Mouse (Mus musculus): ENCODE data around the gene Lgals2. TPM values are rescaled to one million over a fixed set of nuclear protein-coding genes. Genes with fewer than 3 reads are reported as not detected.

The Lgals2 gene
- total and polyA plus RNA-seq, 2 experiments from 2014 or later = not detected

DNA sequence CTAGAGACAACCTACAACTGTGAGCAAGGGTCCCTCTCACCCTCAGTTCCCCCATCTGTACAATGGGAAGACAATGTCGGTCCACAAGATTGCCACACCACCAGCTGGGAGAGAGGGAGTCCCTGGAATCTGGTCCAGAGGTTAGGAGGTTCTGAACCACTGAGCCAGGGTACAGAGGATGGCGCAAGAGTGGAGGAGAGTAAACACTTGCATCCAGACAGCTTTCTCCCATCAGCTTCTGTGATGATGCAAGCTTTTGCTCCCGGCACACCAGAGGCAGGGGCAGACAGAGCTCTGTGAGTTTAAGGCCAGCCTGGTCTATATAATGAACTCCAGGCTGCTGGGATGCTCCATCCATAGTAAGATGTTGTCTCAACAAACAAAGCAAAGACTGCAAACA, 15.1 kb downstream of the Lgals2 start:
- no peak overlapping the region for H3K4me2 ChIP-seq (ENCODE audit: low read depth)
- no peak for TF ChIP-seq CTCF (IDR thresholded peaks at IDR 0.05; ENCODE audit: low read depth)
- ATAC-seq (no peak), DNase-seq (no peak)
- 40% methylated on average over 3 of the region's 3 CpGs for WGBS
- no peak overlapping the region for H3K27ac ChIP-seq (ENCODE audit: low read depth, low read length)
- no peaks in the 10 kb centered on the region for H3K36me3 ChIP-seq (ENCODE audit: insufficient read depth)
- H3K9me3 ChIP-seq (ENCODE audit: low read length) = no peaks in the 10 kb centered on the region
- H3K4me3 ChIP-seq (ENCODE audit: low read depth, low read length) = no peak overlapping the region
- no peak overlapping the region for H3K9ac ChIP-seq
- peaks cover 11% of the 10 kb centered on the region; the same call in 1 of the 2 replicates for H3K4me1 ChIP-seq (ENCODE audit: insufficient read depth)
- H3K27me3 ChIP-seq (ENCODE audit: insufficient read depth, low read length) = peaks cover 13% of the 10 kb centered on the region

DNA sequence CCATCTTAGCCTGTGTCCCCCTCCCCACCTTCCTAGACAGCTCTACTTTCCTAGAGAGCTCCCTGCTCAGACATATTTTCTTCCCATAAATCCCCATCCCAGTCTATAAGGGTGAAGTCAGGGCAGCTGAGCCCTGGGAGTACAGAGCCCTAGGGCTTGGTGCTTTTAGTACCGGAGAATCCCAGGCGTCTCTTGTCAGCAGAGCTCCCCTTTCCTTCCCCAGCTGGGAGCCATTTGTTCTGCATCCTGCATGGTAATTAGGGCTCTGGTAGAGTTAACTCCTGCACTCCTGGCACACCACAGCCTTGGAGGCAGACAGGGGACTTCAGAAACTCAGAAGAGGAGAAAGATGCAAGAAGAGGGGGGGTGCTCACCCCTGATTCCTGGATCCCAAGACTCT, 15.6 kb downstream of the Lgals2 start:
- no peaks in the 10 kb centered on the region for H3K36me3 ChIP-seq (ENCODE audit: insufficient read depth)
- 2% methylated on average over 2 of the region's 2 CpGs for WGBS
- ATAC-seq = peak; percentile 61

GRCm38 (mm10) chr15:78836086-78836621, 19.2 kb downstream of the Lgals2 start:
- no peak for DNase-seq
- Histone ChIP-seq H3K9me3 (ENCODE audit: low read length) (no peaks in the 10 kb centered on the region), H3K36me3 (ENCODE audit: insufficient read depth) (no peaks in the 10 kb centered on the region), H3K4me1 (ENCODE audit: insufficient read depth) (peaks cover 8% of the 10 kb centered on the region; the same call in 1 of the 2 replicates), H3K9ac (no peak overlapping the region), H3K4me3 (ENCODE audit: low read depth, low read length) (no peak overlapping the region), H3K27ac (ENCODE audit: low read depth, low read length) (0 out of 2 replicates have a peak overlapping the region, but pooled peaks have one; percentile 15), H3K4me2 (ENCODE audit: low read depth) (no peak overlapping the region), H3K27me3 (ENCODE audit: insufficient read depth, low read length) (no peaks in the 10 kb centered on the region)
- WGBS = 54% methylated on average over 8 of the region's 8 CpGs
- ATAC-seq = no peak
- TF ChIP-seq CTCF (IDR thresholded peaks at IDR 0.05; ENCODE audit: low read depth) = no peak

More for the DNA sequence above, 15.6 kb downstream of the Lgals2 start:
- Histone ChIP-seq H3K9ac (no peak overlapping the region), H3K9me3 (ENCODE audit: low read length) (no peaks in the 10 kb centered on the region), H3K4me3 (ENCODE audit: low read depth, low read length) (no peak overlapping the region), H3K27ac (ENCODE audit: low read depth, low read length) (0 out of 2 replicates have a peak overlapping the region, but pooled peaks have one; percentile 1), H3K27me3 (ENCODE audit: insufficient read depth, low read length) (peaks cover 13% of the 10 kb centered on the region), H3K4me1 (ENCODE audit: insufficient read depth) (peaks cover 11% of the 10 kb centered on the region; the same call in 1 of the 2 replicates), H3K4me2 (ENCODE audit: low read depth) (no peak overlapping the region)
- peak; percentile 55 for DNase-seq
- TF ChIP-seq CTCF (IDR thresholded peaks at IDR 0.05; ENCODE audit: low read depth) = no peak

DNA sequence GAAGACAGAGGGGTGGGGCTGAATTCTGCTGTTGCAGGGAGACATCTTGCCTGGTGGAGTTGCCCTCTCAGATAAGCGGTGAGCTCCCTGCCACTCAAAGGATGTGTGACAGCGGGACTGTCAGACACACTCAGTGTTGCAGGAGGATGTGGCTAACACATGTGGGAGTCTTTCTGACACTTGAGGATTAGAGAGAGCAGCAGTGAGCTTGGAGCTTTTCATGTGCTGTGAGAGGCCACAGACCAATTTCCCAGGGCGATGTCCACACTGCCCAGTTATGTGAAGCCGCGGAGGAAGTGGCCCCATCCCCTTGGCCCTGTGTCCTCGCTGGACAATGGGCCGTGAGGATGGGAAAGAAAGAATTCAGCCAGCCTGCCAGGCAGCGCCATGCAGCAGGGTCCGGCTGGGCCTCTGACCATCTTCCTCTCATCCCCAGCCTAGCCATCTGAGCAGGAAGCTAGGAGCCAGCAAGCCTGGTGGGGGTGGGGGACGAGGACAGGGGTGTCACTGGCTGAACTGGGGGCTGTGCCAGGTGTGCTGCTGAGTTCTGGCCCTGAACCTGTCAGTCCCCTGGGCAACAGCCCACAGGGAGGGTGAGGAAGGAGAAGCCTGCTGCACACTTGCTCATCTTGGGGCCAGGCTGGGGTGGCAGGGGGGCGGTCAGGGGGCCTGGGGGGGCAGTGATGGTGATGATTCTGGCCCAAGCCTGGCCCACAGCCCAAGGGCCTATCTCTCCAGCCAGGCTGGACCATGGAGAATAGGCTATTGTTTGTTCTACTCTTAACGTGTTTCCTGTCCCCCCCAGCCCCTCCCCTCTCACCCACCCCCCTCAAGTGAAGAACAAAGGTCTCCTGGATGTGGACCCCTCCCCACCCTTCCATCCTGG, 19.9 kb downstream of the Lgals2 start:
- Histone ChIP-seq H3K9me3 (ENCODE audit: low read length) (no peaks in the 10 kb centered on the region), H3K27ac (ENCODE audit: low read depth, low read length) (peak overlapping the region; percentile 59), H3K4me1 (ENCODE audit: insufficient read depth) (peaks cover 8% of the 10 kb centered on the region; the same call in 1 of the 2 replicates), H3K36me3 (ENCODE audit: insufficient read depth) (no peaks in the 10 kb centered on the region), H3K27me3 (ENCODE audit: insufficient read depth, low read length) (no peaks in the 10 kb centered on the region), H3K9ac (no peak overlapping the region), H3K4me3 (ENCODE audit: low read depth, low read length) (no peak overlapping the region), H3K4me2 (ENCODE audit: low read depth) (no peak overlapping the region)
- TF ChIP-seq CTCF (IDR thresholded peaks at IDR 0.05; ENCODE audit: low read depth) = no peak
- 14% methylated on average over 12 of the region's 12 CpGs for WGBS
- ATAC-seq = peak; percentile 8; the same call in 1 of the 2 replicates
- no peak for DNase-seq

DNA sequence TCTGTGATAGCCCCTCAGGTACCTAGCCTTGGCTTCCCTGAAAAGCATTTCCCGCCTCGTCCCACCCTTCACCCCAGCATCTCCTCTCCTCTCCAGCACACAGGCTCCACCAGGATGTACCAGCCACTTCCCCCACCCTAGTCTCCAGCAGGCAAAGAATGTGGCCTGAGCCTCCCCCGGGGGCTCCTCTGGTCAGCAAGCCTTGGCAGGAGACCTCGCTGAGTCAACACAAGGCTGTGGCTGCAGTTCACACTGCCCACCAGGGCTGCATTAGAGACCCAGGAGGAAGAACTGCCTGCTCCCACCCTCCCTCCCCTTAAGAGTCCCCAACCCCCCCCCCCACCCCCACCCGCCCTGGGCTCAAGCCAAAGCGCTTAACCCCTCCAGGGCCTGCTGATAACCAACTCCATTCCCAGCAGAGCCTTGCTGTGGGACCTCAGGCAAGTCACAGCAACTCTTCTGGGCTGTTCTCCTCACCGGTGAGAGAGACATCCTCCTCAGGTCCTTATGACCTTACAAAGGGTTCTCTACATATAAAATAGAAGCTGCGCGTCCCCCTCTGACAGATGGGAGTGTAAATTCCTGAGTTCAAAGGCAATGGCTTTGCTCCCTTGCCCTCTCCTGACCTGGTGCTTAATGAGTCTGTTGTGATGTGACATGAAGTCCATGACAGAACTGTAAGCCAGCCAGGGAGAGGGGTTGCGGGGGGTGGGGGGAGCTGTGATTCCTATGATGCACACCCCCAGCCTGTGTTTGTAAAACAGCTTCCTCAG, 20.9 kb downstream of the Lgals2 start:
- H3K9me3 ChIP-seq (ENCODE audit: low read length) = no peaks in the 10 kb centered on the region
- ATAC-seq = no peak
- peak overlapping the region; percentile 59; the same call in 1 of the 2 replicates for H3K27ac ChIP-seq (ENCODE audit: low read depth, low read length)
- no peaks in the 10 kb centered on the region for H3K36me3 ChIP-seq (ENCODE audit: insufficient read depth)
- no peak for DNase-seq
- no peak overlapping the region for H3K9ac ChIP-seq
- H3K27me3 ChIP-seq (ENCODE audit: insufficient read depth, low read length) = no peaks in the 10 kb centered on the region
- H3K4me3 ChIP-seq (ENCODE audit: low read depth, low read length) = no peak overlapping the region
- peaks cover under 1% of the 10 kb centered on the region; the same call in 1 of the 2 replicates for H3K4me1 ChIP-seq (ENCODE audit: insufficient read depth)
- TF ChIP-seq CTCF (IDR thresholded peaks at IDR 0.05; ENCODE audit: low read depth) = no peak
- WGBS = 57% methylated on average over 10 of the region's 10 CpGs
- H3K4me2 ChIP-seq (ENCODE audit: low read depth) = no peak overlapping the region

DNA sequence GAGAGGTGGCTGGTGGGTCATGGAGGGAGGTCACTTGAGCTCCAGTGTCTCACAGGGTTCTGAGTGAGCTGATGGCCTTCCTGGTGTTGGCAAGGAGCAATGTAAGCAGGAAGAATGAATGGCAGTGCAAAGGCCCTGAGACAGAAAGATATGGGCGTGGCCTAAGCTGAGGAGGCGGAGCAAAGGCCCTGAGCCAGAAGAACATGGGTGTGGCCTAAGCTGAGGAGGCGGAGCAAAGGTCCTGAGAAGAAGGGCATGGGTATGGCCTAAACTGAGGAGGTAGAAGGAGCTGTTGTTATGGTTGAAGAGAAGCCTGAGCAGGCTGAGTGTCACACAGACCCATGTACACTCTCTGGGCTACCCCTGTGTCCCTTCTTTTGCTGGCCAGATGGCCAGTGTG, 21.7 kb downstream of the Lgals2 start:
- H3K9me3 ChIP-seq (ENCODE audit: low read length) = no peaks in the 10 kb centered on the region
- H3K4me2 ChIP-seq (ENCODE audit: low read depth) = no peak overlapping the region
- no peak for ATAC-seq
- H3K27ac ChIP-seq (ENCODE audit: low read depth, low read length) = peak overlapping the region; percentile 63; the same call in 1 of the 2 replicates
- no peaks in the 10 kb centered on the region for H3K27me3 ChIP-seq (ENCODE audit: insufficient read depth, low read length)
- H3K4me1 ChIP-seq (ENCODE audit: insufficient read depth) = no peaks in the 10 kb centered on the region
- no peak for TF ChIP-seq CTCF (IDR thresholded peaks at IDR 0.05; ENCODE audit: low read depth)
- H3K9ac ChIP-seq = no peak overlapping the region
- no peaks in the 10 kb centered on the region for H3K36me3 ChIP-seq (ENCODE audit: insufficient read depth)
- DNase-seq = no peak
- WGBS = 98% methylated on average over 3 of the region's 3 CpGs
- H3K4me3 ChIP-seq (ENCODE audit: low read depth, low read length) = no peak overlapping the region
